Mouse (Mus musculus): ENCODE data around the gene Adh6a.

Adh6a gene

GRCm38 (mm10) chr3:138312965-138313364, at the start of gene Adh6a:
Gene Adh6a (plus strand): TSS chr3:138313286.
- DNase-seq (ENCODE audit: low spot score): no peak

- DNase-seq (ENCODE audit: low spot score): no peak
These were observed 48.4 kb upstream of the Adh6a start for GRCm38 (mm10) chr3:138264648-138265047.

GRCm38 (mm10) chr3:138270507-138270906, 42.6 kb upstream of the Adh6a start:
- DNase-seq (ENCODE audit: low spot score): no peak

- no peak for DNase-seq (ENCODE audit: low spot score)
These were observed 41.8 kb upstream of the Adh6a start for GRCm38 (mm10) chr3:138271297-138271696.

- DNase-seq (ENCODE audit: low spot score): no peak
These were observed 40.0 kb upstream of the Adh6a start for GRCm38 (mm10) chr3:138273080-138273479.

GRCm38 (mm10) chr3:138275100-138275499, 38.0 kb upstream of the Adh6a start:
- no peak for DNase-seq (ENCODE audit: low spot score)

- no peak for DNase-seq (ENCODE audit: low spot score)
These were observed 30.5 kb upstream of the Adh6a start for GRCm38 (mm10) chr3:138282556-138282955.

- no peak for DNase-seq (ENCODE audit: low spot score)
These were observed 29.3 kb upstream of the Adh6a start for GRCm38 (mm10) chr3:138283831-138284230.

GRCm38 (mm10) chr3:138285986-138286385, 27.1 kb upstream of the Adh6a start:
- DNase-seq (ENCODE audit: low spot score): no peak

- DNase-seq (ENCODE audit: low spot score): no peak
These were observed 25.4 kb upstream of the Adh6a start for GRCm38 (mm10) chr3:138287686-138288085.

- DNase-seq (ENCODE audit: low spot score): no peak
These were observed 22.4 kb upstream of the Adh6a start for GRCm38 (mm10) chr3:138290672-138291071.

GRCm38 (mm10) chr3:138291529-138292117, 21.5 kb upstream of the Adh6a start:
- no peak for DNase-seq (ENCODE audit: low spot score)

- no peak for DNase-seq (ENCODE audit: low spot score)
These were observed 19.7 kb upstream of the Adh6a start for GRCm38 (mm10) chr3:138293298-138293895.

- DNase-seq (ENCODE audit: low spot score): no peak
These were observed 13.0 kb upstream of the Adh6a start for GRCm38 (mm10) chr3:138300130-138300529.

GRCm38 (mm10) chr3:138302676-138303075, 10.4 kb upstream of the Adh6a start:
- DNase-seq (ENCODE audit: low spot score): no peak

- no peak for DNase-seq (ENCODE audit: low spot score)
These were observed 9.2 kb upstream of the Adh6a start for GRCm38 (mm10) chr3:138303771-138304488.

GRCm38 (mm10) chr3:138304489-138304871, 8.6 kb upstream of the Adh6a start:
- no peak for DNase-seq (ENCODE audit: low spot score)

- DNase-seq (ENCODE audit: low spot score): no peak
These were observed 7.4 kb upstream of the Adh6a start for GRCm38 (mm10) chr3:138305486-138306289.

GRCm38 (mm10) chr3:138306290-138306683, 6.8 kb upstream of the Adh6a start:
- no peak for DNase-seq (ENCODE audit: low spot score)

- no peak for DNase-seq (ENCODE audit: low spot score)
These were observed 3.2 kb upstream of the Adh6a start for GRCm38 (mm10) chr3:138309910-138310309.

- no peak for DNase-seq (ENCODE audit: low spot score)
These were observed 2.1 kb upstream of the Adh6a start for GRCm38 (mm10) chr3:138311015-138311414.

GRCm38 (mm10) chr3:138316908-138317472, 3.9 kb downstream of the Adh6a start:
- no peak for DNase-seq (ENCODE audit: low spot score)
